Mouse (Mus musculus) urinary bladder, adult 18-20 months (tissue): ENCODE results near the gene Yap1.

Experiments
- DNase-seq, 2 experiments: peaks; one replicate each; pipeline ENCODE4 v3.0.0; 2022; ENCODE audit warnings: low spot score in 2 of 2, mixed read lengths in 2 of 2

The Yap1 gene

GRCm38 (mm10) chr9:7977587-7977986 is 26.8 kb downstream of the Yap1 start:
- no peak for DNase-seq

DNA sequence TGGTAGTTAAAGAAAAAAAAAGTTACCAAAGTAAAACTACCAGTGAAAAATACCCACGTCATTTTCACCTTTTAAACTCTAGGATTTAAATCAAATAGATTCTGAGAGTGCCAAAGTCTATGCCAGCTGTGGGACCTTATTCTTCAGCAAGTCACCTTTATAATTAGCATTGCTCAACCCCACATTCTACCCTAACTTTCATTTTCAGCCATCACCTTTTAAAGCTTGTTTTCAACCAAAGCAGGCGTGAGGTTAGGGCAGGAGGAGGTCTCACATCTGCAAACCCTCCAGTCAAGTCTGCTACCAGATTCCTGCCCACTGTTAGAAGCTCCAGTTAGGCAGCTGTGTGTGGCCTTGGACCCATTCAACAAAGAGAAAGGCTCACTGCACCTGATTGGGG is 32.4 kb downstream of the Yap1 start:
- no peak for DNase-seq

DNA sequence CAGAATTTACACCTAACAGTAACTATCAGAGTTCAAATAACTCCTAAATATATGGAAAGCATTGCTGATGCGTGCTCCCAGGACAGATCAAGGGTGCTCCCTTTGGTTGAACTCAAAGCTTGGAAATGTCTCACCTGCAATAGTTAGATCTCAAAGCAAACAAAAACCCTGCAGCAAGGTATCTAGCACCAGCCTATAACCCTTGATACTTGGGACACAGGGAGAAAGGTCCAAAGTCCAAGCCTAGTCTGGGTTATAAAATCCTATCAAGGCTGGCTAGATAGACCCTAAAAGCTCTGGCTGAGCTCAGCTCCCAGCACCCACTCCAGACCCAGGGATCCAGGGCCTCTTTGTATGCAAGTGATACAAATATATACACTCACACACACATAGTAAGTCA is 36.4 kb downstream of the Yap1 start:
- no peak for DNase-seq

GRCm38 (mm10) chr9:7965590-7965989 is 38.8 kb downstream of the Yap1 start:
- no peak for DNase-seq

DNA sequence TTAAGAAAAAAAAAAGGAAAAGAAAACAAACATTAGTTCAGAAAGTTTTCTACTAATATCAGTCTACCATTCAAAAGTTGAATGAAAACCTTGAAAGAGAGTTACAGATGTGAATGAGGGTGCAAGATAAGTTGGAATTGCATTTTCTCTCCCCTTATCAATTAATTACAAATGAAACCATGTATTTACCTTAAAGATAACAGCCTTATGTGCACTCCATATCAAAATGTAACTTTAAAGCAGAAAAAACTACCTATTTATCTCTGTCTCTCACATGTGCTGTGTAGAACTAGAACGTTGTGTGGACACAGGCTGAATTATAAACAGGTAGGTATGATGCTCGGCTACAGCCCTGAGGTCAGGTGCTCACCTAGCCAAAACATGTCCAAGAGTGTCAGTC is 40.5 kb downstream of the Yap1 start:
- no peak for DNase-seq

GRCm38 (mm10) chr9:7962915-7963314 is 41.5 kb downstream of the Yap1 start:
- DNase-seq: no peak

DNA sequence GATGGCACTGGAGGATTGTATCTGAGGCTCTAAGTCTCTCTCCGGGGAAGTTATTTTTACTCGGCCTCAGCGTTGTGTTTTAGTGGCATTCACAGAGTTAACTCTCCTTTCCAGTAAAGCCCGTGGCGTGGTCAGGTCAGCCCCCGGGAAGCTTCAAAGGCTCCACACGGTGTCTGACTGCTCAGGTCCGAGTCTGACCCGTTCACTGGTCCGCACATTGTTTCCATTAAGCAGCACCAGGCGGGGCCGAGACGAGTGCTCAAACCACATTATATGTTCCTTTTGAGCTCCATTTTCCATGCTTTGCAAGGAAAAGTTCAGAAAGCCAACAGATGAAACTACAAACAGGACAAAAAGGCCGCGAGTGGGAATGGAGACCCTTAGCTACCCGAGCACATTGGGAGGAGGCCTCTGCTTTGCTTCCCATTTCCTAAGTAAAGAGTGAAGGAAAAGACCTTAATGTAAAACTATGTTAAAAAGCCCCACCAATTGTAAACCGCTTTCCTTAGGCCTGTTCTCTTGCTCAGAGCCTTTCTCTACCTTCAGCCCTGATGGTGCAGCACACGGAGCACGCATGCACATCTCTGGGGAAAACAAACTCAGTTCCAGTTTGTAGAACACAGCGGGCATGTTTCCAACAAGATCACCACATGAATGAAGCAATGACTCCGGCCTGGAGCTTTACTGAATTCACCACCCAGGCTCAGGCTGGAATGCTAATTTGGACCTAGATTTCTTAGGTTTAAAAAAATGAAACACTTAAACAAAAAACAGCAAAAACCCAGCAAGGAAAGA is 42.8 kb downstream of the Yap1 start:
- no peak for DNase-seq

DNA sequence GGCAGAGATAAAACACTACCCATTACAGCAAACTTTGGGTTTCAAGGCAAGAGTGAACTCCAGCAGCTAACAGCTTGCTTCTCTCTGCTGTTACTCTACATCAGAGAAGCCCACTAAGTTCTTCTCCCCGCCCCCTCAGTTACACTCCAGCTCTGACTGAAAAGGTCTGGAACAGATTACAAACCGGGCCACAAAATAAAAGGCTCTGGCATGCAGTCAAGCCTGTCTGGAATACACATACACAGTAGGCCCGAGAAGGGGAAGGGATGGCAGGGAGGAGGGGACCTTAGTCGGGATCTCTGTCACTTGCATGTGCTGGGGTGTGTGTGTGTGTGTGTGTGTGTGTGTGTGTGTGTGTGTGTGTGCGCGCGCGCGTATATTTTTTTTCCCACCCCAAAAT is 44.0 kb downstream of the Yap1 start:
- peak in 1 of 2 experiments; percentile 26 for DNase-seq

DNA sequence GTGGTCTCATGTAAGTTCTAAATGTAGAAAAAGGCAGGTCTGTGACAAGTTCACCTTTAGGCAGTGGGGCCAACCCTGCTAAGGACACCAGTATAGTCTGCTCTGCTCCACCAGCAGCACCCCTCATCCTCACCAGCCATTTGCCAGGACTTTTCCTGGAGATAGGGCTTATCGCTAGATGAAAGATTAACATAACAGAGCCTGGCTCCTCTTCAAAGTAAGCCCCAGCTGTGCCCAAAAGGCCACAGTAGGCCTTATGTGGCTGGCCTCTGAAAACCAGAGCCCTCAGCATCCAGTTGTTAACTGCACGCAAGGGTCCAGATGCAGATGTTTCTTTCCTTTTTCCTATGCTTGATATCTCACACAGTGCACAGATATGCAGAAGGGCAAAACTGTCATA is 45.1 kb downstream of the Yap1 start:
- DNase-seq: no peak

- DNase-seq: no peak
Observed at GRCm38 (mm10) chr9:7958025-7958593, 46.3 kb downstream of the Yap1 start.

DNA sequence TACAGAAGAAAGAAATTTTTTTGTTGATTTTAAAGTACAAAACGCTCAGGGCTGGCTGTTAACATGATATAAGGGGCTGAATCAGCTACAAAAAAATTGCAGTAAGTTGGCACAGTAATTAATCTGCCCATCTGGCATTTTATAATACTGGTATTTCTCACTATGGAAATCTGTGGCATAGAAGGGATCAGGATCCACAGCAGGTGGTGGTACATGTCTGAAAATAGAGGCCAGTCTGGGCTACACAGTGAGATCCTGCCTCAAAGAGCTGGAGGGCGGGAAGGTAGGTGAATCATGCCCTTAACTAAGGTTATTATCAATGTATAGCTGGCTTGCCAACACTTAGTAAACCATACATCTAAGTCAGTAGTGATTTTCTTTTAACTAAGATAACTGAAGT is 47.0 kb downstream of the Yap1 start:
- DNase-seq: no peak

- no peak for DNase-seq
Observed at GRCm38 (mm10) chr9:7956400-7956799, 48.0 kb downstream of the Yap1 start.

DNA sequence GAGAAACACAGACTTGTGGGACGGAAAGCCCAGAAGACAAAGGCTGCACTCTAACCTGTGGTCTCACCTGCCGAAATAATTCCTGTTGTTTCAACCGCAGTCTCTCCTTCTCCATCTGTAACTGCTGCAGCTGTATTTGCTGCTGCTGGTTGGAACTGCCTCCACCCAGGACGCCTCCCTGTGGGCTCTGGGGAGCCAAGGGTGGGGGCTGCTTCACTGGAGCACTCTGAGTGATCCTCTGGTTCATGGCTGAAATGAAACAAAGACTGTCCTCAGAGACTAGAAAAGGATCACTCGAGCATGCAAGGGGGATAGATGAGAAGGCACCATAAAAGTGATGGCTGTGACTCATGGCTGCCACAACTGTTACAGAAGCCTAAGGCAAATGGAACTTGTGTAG is 51.5 kb downstream of the Yap1 start:
- no peak for DNase-seq

- DNase-seq: no peak
Observed at GRCm38 (mm10) chr9:7950211-7950644, 54.2 kb downstream of the Yap1 start.

GRCm38 (mm10) chr9:7947946-7948345 is 56.5 kb downstream of the Yap1 start:
- no peak for DNase-seq

DNA sequence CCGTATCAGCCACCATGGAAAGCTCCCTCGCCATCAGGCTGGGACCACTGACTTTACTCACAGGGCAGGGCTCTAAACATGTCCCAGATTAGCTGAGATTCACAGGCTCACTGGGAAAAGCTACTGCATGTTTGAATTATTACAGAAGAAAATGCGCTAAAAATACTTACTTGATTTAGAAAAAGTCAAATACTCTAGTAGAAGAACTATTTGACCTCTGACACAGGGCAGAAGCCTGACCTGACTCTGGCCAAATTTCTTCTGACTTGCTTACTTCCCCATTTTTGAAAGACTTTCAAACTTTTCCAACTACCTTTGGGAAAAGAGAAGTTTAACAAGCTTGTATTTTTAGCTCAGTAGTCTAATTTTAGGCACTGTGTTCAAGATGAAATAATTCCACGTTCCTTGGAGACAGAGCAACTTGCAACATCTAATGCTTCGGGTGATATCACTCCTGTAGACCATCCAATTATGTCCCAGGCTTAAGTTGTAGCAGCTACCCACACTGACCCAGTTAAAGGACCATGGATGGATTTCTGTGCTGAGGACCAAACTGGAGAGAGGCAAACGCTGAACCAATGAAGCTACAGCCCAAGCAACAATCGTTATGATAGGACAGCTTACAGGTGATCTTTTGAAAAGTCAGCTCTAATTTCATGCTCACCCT is 60.5 kb downstream of the Yap1 start:
- no peak for DNase-seq

GRCm38 (mm10) chr9:7942701-7943100 is 61.7 kb downstream of the Yap1 start:
- no peak for DNase-seq

GRCm38 (mm10) chr9:7940075-7940474 is 64.3 kb downstream of the Yap1 start:
- DNase-seq: no peak

DNA sequence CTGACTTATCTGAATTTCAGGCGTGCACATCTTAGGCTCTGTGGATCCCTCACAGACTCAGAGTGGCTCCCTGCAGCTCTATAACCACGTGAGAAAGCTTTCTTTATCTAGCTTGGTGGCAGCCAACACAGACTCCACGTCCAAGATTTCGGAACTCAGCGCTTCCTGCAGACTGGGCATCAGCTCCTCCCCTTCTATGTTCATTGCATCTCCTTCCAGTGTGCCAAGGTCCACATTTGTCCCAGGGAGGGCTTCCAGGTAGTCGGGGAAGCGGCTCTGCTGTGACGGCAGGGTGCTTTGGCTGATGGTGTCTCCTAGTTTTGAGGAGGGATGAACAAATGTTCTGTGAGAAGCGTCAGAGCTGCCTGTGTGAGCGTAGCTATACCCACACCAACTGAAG is 70.0 kb downstream of the Yap1 start:
- no peak for DNase-seq

DNA sequence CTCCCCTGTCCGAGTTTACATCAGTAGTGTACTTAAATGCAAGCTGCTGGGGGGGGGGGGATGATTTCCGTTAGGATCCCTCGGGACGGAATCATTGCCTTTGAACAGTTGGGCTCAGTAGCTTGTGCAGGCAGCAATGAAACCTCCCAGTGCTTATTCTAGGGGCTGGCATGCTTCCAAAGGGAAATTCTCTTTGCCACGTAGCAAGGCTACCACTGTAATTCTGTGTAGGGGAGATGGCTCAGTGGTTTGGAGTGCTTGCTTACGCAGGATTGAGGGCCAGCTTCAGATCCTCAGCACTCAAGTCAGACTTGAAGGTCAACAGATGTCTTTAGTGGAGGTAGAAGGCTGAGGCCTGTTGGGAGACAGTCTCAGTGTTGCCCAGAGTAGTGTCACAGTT is 74.8 kb downstream of the Yap1 start:
- no peak for DNase-seq

GRCm38 (mm10) chr9:7928866-7929265 is 75.5 kb downstream of the Yap1 start:
- DNase-seq: no peak

GRCm38 (mm10) chr9:7928207-7928793 is 76.1 kb downstream of the Yap1 start:
- no peak for DNase-seq

DNA sequence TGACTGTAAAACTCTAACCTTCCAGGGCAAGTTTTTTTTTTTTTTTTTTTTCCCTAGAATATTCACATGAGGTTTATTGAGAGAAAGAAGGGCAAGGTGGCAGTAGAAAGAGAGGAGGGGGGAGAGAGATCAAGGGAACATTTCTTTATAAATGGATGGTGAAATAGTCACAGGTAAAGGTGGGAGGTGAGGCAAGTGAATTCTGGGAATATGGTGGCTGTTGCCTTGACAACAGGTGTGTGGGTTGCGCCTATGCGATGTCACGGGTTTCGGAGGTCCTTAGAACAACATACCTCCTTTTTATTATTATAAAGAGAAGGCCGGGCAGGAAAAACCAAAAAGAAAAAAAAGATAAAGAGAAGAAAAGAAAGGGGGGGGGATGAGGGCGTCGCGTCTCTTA is 89.5 kb downstream of the Yap1 start:
- DNase-seq: no peak
